Mouse (Mus musculus): ENCODE data around the gene Lrcol1. TPM values are rescaled to one million over a fixed set of nuclear protein-coding genes. Genes with fewer than 3 reads are reported as not detected.

Lrcol1 gene
- polyA plus RNA-seq (2012; ENCODE audit: insufficient read depth, insufficient read length, missing spikeins), result not detected in 2 replicates

GRCm38 (mm10) chr5:110344524-110344923 is at the start of gene Lrcol1:
Lrcol1 (plus strand) TSS chr5:110344730.
- no peaks in the 10 kb centered on the region for H3K4me1 ChIP-seq (ENCODE audit: control insufficient read depth, insufficient read depth, low read length)
- H3K4me3 ChIP-seq (ENCODE audit: insufficient read depth, low read length), result no peak within 1 kb of the TSS
- H3K27ac ChIP-seq (ENCODE audit: insufficient read depth, low read depth, low read length), result no peak within 1 kb of the TSS
- TF ChIP-seq POLR2A (IDR thresholded peaks at IDR 0.05; ENCODE audit: borderline replicate concordance, low read depth, low read length) (no peak), CTCF (IDR thresholded peaks at IDR 0.05; ENCODE audit: low read depth, low read length) (no peak)

- H3K4me3 ChIP-seq (ENCODE audit: insufficient read depth, low read length), result no peak overlapping the region
- H3K27ac ChIP-seq (ENCODE audit: insufficient read depth, low read depth, low read length), result no peak overlapping the region
- no peaks in the 10 kb centered on the region for H3K4me1 ChIP-seq (ENCODE audit: control insufficient read depth, insufficient read depth, low read length)
- TF ChIP-seq POLR2A (IDR thresholded peaks at IDR 0.05; ENCODE audit: borderline replicate concordance, low read depth, low read length), result no peak
- no peak for TF ChIP-seq CTCF (IDR thresholded peaks at IDR 0.05; ENCODE audit: low read depth, low read length)
Measured at GRCm38 (mm10) chr5:110296637-110297036, 47.9 kb upstream of the Lrcol1 start.

- no peak overlapping the region for H3K27ac ChIP-seq (ENCODE audit: insufficient read depth, low read depth, low read length)
- H3K4me3 ChIP-seq (ENCODE audit: insufficient read depth, low read length), result no peak overlapping the region
- no peak for TF ChIP-seq CTCF (IDR thresholded peaks at IDR 0.05; ENCODE audit: low read depth, low read length)
- no peaks in the 10 kb centered on the region for H3K4me1 ChIP-seq (ENCODE audit: control insufficient read depth, insufficient read depth, low read length)
Measured at GRCm38 (mm10) chr5:110300591-110300990, 43.9 kb upstream of the Lrcol1 start.

- TF ChIP-seq CTCF (IDR thresholded peaks at IDR 0.05; ENCODE audit: low read depth, low read length), result no peak
- no peak for TF ChIP-seq POLR2A (IDR thresholded peaks at IDR 0.05; ENCODE audit: borderline replicate concordance, low read depth, low read length)
- H3K27ac ChIP-seq (ENCODE audit: insufficient read depth, low read depth, low read length), result no peak overlapping the region
Measured at GRCm38 (mm10) chr5:110308861-110309260, 35.7 kb upstream of the Lrcol1 start.

GRCm38 (mm10) chr5:110313127-110313526 is 31.4 kb upstream of the Lrcol1 start:
- no peak overlapping the region for H3K27ac ChIP-seq (ENCODE audit: insufficient read depth, low read depth, low read length)
- TF ChIP-seq CTCF (IDR thresholded peaks at IDR 0.05; ENCODE audit: low read depth, low read length) (no peak), POLR2A (IDR thresholded peaks at IDR 0.05; ENCODE audit: borderline replicate concordance, low read depth, low read length) (no peak)
- no peak overlapping the region for H3K4me3 ChIP-seq (ENCODE audit: insufficient read depth, low read length)
- H3K4me1 ChIP-seq (ENCODE audit: control insufficient read depth, insufficient read depth, low read length), result no peaks in the 10 kb centered on the region

More at GRCm38 (mm10) chr5:110308861-110309260, 35.7 kb upstream of the Lrcol1 start:
- Histone ChIP-seq H3K4me3 (ENCODE audit: insufficient read depth, low read length) (no peak overlapping the region), H3K4me1 (ENCODE audit: control insufficient read depth, insufficient read depth, low read length) (no peaks in the 10 kb centered on the region)

- Histone ChIP-seq H3K4me1 (ENCODE audit: control insufficient read depth, insufficient read depth, low read length) (peaks cover 6% of the 10 kb centered on the region; the same call in 1 of the 2 replicates), H3K4me3 (ENCODE audit: insufficient read depth, low read length) (no peak overlapping the region), H3K27ac (ENCODE audit: insufficient read depth, low read depth, low read length) (no peak overlapping the region)
- TF ChIP-seq POLR2A (IDR thresholded peaks at IDR 0.05; ENCODE audit: borderline replicate concordance, low read depth, low read length) (no peak), CTCF (IDR thresholded peaks at IDR 0.05; ENCODE audit: low read depth, low read length) (no peak)
Measured at GRCm38 (mm10) chr5:110330508-110330907, 14.0 kb upstream of the Lrcol1 start.

- Histone ChIP-seq H3K4me1 (ENCODE audit: control insufficient read depth, insufficient read depth, low read length) (0 out of 2 replicates have a peak, but pooled peaks cover 3% of the 10 kb centered on the region), H3K4me3 (ENCODE audit: insufficient read depth, low read length) (no peak overlapping the region), H3K27ac (ENCODE audit: insufficient read depth, low read depth, low read length) (no peak overlapping the region)
- no peak for TF ChIP-seq CTCF (IDR thresholded peaks at IDR 0.05; ENCODE audit: low read depth, low read length)
- TF ChIP-seq POLR2A (IDR thresholded peaks at IDR 0.05; ENCODE audit: borderline replicate concordance, low read depth, low read length), result no peak
Measured at GRCm38 (mm10) chr5:110338792-110339191, 5.7 kb upstream of the Lrcol1 start.

- Histone ChIP-seq H3K4me3 (ENCODE audit: insufficient read depth, low read length) (peak within 1 kb of the TSS; percentile 46), H3K27ac (ENCODE audit: insufficient read depth, low read depth, low read length) (no peak within 1 kb of the TSS), H3K4me1 (ENCODE audit: control insufficient read depth, insufficient read depth, low read length) (0 out of 2 replicates have a peak, but pooled peaks cover 3% of the 10 kb centered on the region)
- TF ChIP-seq CTCF (IDR thresholded peaks at IDR 0.05; ENCODE audit: low read depth, low read length) (no peak), POLR2A (IDR thresholded peaks at IDR 0.05; ENCODE audit: borderline replicate concordance, low read depth, low read length) (no peak)
Measured at GRCm38 (mm10) chr5:110342648-110343284, 1.8 kb upstream of the Lrcol1 start, which contains the start of gene P2rx2. P2rx2 (minus strand) TSS chr5:110343212.

GRCm38 (mm10) chr5:110345553-110345952 is 1.0 kb downstream of the Lrcol1 start:
- TF ChIP-seq CTCF (IDR thresholded peaks at IDR 0.05; ENCODE audit: low read depth, low read length), result no peak
- TF ChIP-seq POLR2A (IDR thresholded peaks at IDR 0.05; ENCODE audit: borderline replicate concordance, low read depth, low read length), result no peak
- no peaks in the 10 kb centered on the region for H3K4me1 ChIP-seq (ENCODE audit: control insufficient read depth, insufficient read depth, low read length)
- no peak overlapping the region for H3K4me3 ChIP-seq (ENCODE audit: insufficient read depth, low read length)
- H3K27ac ChIP-seq (ENCODE audit: insufficient read depth, low read depth, low read length), result no peak overlapping the region

GRCm38 (mm10) chr5:110347006-110347405 is 2.5 kb downstream of the Lrcol1 start:
- H3K27ac ChIP-seq (ENCODE audit: insufficient read depth, low read depth, low read length), result no peak overlapping the region
- no peaks in the 10 kb centered on the region for H3K4me1 ChIP-seq (ENCODE audit: control insufficient read depth, insufficient read depth, low read length)
- H3K4me3 ChIP-seq (ENCODE audit: insufficient read depth, low read length), result no peak overlapping the region
- TF ChIP-seq CTCF (IDR thresholded peaks at IDR 0.05; ENCODE audit: low read depth, low read length), result no peak
- TF ChIP-seq POLR2A (IDR thresholded peaks at IDR 0.05; ENCODE audit: borderline replicate concordance, low read depth, low read length), result no peak

Data from bone marrow macrophage, adult 2 months (primary cell).